Mouse (Mus musculus): ENCODE data around the gene Uxs1. TPM values are rescaled to one million over a fixed set of nuclear protein-coding genes. Genes with fewer than 3 reads are reported as not detected.

Uxs1 gene
- polyA plus RNA-seq, 1 experiment from 2014 or later = 21.6 TPM

GRCm38 (mm10) chr1:43857656-43858055, 30.1 kb upstream of the Uxs1 start:
- H3K9ac ChIP-seq (ENCODE audit: low read depth, low read length) = no peak overlapping the region
- TF ChIP-seq CTCF (IDR thresholded peaks at IDR 0.05; ENCODE audit: low read depth) = no peak
- no peaks in the 10 kb centered on the region for H3K4me1 ChIP-seq (replicated peaks; ENCODE audit: control insufficient read depth, insufficient read depth, low read length)
- ATAC-seq = no peak
- no peaks in the 10 kb centered on the region for H3K27me3 ChIP-seq (replicated peaks; ENCODE audit: control insufficient read depth, insufficient read depth, low read length)
- no peak overlapping the region for H3K4me3 ChIP-seq (ENCODE audit: low read depth, low read length)
- 63% methylated on average over 1 of the region's 1 CpGs for WGBS
- no peaks in the 10 kb centered on the region for H3K36me3 ChIP-seq (ENCODE audit: control insufficient read depth, insufficient read depth)
- no peak overlapping the region for H3K4me2 ChIP-seq (replicated peaks; ENCODE audit: low read depth)
- H3K27ac ChIP-seq (ENCODE audit: low read depth, low read length) = no peak overlapping the region
- H3K9me3 ChIP-seq (ENCODE audit: control insufficient read depth) = no peaks in the 10 kb centered on the region

DNA sequence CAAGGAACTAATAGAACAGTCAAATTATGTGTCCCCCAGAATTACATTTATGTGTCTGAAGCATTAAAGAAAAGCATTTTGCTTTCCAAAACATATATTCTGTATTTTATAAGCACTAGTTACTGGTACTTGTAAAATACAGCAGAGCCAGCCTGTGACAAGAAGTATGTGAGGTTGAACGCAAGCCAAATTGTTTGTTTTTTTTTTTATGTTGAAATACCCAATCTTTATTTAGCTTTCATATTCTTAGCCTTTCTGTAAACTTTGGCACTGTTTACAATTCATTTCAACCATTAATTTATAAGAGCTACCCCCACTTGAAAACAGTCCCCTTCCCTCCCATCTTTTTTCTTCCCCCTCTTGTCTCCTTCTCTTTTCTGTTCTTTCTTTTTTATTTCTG, 28.0 kb upstream of the Uxs1 start:
- Histone ChIP-seq H3K36me3 (ENCODE audit: control insufficient read depth, insufficient read depth) (no peaks in the 10 kb centered on the region), H3K9ac (ENCODE audit: low read depth, low read length) (no peak overlapping the region), H3K9me3 (ENCODE audit: control insufficient read depth) (no peaks in the 10 kb centered on the region), H3K4me3 (ENCODE audit: low read depth, low read length) (no peak overlapping the region), H3K27me3 (replicated peaks; ENCODE audit: control insufficient read depth, insufficient read depth, low read length) (no peaks in the 10 kb centered on the region), H3K27ac (ENCODE audit: low read depth, low read length) (no peak overlapping the region), H3K4me2 (replicated peaks; ENCODE audit: low read depth) (no peak overlapping the region), H3K4me1 (replicated peaks; ENCODE audit: control insufficient read depth, insufficient read depth, low read length) (no peaks in the 10 kb centered on the region)
- 61% methylated on average over 1 of the region's 1 CpGs for WGBS
- no peak for ATAC-seq
- TF ChIP-seq CTCF (IDR thresholded peaks at IDR 0.05; ENCODE audit: low read depth) = no peak

DNA sequence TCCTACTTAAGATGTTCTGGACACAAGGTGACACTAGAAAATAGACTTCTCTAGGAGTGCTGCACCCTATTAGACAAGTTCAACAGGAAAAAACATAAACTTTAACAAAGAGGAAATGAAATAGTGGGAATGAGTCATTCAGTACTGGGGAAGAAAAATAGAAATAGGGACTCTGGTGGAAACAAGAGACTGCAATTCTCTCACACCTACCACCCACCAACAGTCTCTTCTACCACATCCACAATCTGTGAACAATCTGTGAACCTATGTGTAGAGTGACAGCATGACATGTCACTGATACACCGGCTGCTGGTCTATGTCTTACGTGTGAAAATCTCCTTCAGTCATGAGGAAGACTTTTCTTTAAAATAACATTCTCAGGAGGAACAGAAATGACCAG, 15.8 kb upstream of the Uxs1 start:
- TF ChIP-seq CTCF (IDR thresholded peaks at IDR 0.05; ENCODE audit: low read depth) = no peak

DNA sequence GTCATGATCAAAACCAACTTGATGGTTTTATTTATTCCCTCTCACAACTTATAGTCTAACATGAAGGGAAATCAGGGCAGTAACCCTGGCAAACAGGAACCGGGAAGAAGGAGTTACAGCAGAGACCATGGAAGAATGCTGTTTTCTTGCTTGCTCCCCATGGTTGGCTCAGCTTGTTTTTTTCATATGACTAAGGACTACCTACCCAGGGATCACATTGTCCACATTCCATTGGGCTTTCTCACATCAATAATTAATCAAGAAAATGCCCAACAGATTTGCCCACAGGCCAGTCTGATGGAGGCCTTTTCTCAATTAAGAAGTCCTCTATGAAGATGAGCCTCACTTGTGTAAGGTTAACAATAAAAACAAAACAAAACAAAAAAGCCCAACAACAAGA, 9.6 kb upstream of the Uxs1 start:
- 91% methylated on average over 1 of the region's 1 CpGs for WGBS

More for the DNA sequence above, 15.8 kb upstream of the Uxs1 start:
- H3K4me1 ChIP-seq (replicated peaks; ENCODE audit: control insufficient read depth, insufficient read depth, low read length) = no peaks in the 10 kb centered on the region
- H3K9ac ChIP-seq (ENCODE audit: low read depth, low read length) = no peak overlapping the region
- no peaks in the 10 kb centered on the region for H3K36me3 ChIP-seq (ENCODE audit: control insufficient read depth, insufficient read depth)
- no peaks in the 10 kb centered on the region for H3K9me3 ChIP-seq (ENCODE audit: control insufficient read depth)
- ATAC-seq = no peak
- WGBS = 95% methylated on average over 2 of the region's 2 CpGs
- H3K4me2 ChIP-seq (replicated peaks; ENCODE audit: low read depth) = no peak overlapping the region
- no peak overlapping the region for H3K27ac ChIP-seq (ENCODE audit: low read depth, low read length)
- H3K4me3 ChIP-seq (ENCODE audit: low read depth, low read length) = no peak overlapping the region
- H3K27me3 ChIP-seq (replicated peaks; ENCODE audit: control insufficient read depth, insufficient read depth, low read length) = no peaks in the 10 kb centered on the region

GRCm38 (mm10) chr1:43830096-43830495, 2.5 kb upstream of the Uxs1 start:
- ATAC-seq = no peak
- Histone ChIP-seq H3K9me3 (ENCODE audit: control insufficient read depth) (no peaks in the 10 kb centered on the region), H3K27ac (ENCODE audit: low read depth, low read length) (no peak overlapping the region), H3K4me3 (ENCODE audit: low read depth, low read length) (no peak overlapping the region), H3K4me1 (replicated peaks; ENCODE audit: control insufficient read depth, insufficient read depth, low read length) (no peaks in the 10 kb centered on the region), H3K27me3 (replicated peaks; ENCODE audit: control insufficient read depth, insufficient read depth, low read length) (no peaks in the 10 kb centered on the region), H3K36me3 (ENCODE audit: control insufficient read depth, insufficient read depth) (no peaks in the 10 kb centered on the region), H3K4me2 (replicated peaks; ENCODE audit: low read depth) (no peak overlapping the region), H3K9ac (ENCODE audit: low read depth, low read length) (no peak overlapping the region)
- no peak for TF ChIP-seq CTCF (IDR thresholded peaks at IDR 0.05; ENCODE audit: low read depth)
- WGBS = 64% methylated on average over 1 of the region's 1 CpGs

More for the DNA sequence above, 9.6 kb upstream of the Uxs1 start:
- TF ChIP-seq CTCF (IDR thresholded peaks at IDR 0.05; ENCODE audit: low read depth) = no peak
- no peaks in the 10 kb centered on the region for H3K4me1 ChIP-seq (replicated peaks; ENCODE audit: control insufficient read depth, insufficient read depth, low read length)
- H3K27me3 ChIP-seq (replicated peaks; ENCODE audit: control insufficient read depth, insufficient read depth, low read length) = no peaks in the 10 kb centered on the region
- H3K36me3 ChIP-seq (ENCODE audit: control insufficient read depth, insufficient read depth) = no peaks in the 10 kb centered on the region
- no peak for ATAC-seq
- H3K27ac ChIP-seq (ENCODE audit: low read depth, low read length) = no peak overlapping the region
- no peak overlapping the region for H3K4me2 ChIP-seq (replicated peaks; ENCODE audit: low read depth)
- no peak overlapping the region for H3K4me3 ChIP-seq (ENCODE audit: low read depth, low read length)
- no peaks in the 10 kb centered on the region for H3K9me3 ChIP-seq (ENCODE audit: control insufficient read depth)
- H3K9ac ChIP-seq (ENCODE audit: low read depth, low read length) = no peak overlapping the region

DNA sequence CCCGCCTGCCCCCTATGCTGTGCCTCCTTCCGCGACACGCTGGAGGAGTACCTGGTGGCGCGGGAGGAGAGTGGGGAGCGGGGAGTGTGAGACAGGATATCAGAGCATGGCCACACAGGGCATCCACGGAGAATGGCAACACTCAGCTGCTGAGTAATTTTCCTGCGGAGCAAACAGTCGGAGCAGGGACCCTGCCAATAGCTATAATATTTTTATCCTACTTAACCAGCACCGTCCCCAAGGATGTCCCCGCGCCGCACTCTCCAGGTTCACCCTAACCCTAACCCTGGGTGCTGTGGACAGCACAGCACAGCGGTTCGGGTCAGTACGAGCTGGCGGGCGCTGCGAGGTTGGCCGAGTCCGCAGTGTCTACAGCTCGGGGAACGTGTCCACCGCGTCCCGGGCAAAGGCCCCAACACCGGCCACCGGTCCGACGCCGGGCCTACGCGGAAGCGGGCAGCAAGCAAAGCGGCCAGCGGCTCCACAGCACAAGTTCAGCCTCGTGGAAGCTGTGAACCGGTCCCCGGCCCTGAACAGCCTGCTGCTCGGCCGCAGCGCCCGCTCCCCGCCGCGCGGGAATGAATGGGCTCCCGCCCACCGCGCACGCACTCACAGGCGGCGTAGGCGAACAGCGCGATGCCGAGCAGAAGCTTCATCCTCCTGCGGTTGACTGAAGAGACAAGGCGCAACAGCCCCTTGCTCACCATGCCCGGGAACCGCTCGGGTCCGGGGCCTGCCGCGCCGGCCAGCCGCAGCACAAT, 418 bp downstream of the Uxs1 start:
- Histone ChIP-seq H3K27ac (ENCODE audit: low read depth, low read length) (peak overlapping the region; percentile 85), H3K4me1 (replicated peaks; ENCODE audit: control insufficient read depth, insufficient read depth, low read length) (no peaks in the 10 kb centered on the region), H3K27me3 (replicated peaks; ENCODE audit: control insufficient read depth, insufficient read depth, low read length) (no peaks in the 10 kb centered on the region), H3K4me2 (replicated peaks; ENCODE audit: low read depth) (peak overlapping the region; percentile 91), H3K36me3 (ENCODE audit: control insufficient read depth, insufficient read depth) (no peaks in the 10 kb centered on the region), H3K9me3 (ENCODE audit: control insufficient read depth) (no peaks in the 10 kb centered on the region), H3K9ac (ENCODE audit: low read depth, low read length) (peak overlapping the region; percentile 69), H3K4me3 (ENCODE audit: low read depth, low read length) (peak overlapping the region; percentile 86)
- under 1% methylated on average over 68 of the region's 68 CpGs for WGBS
- no peak for TF ChIP-seq CTCF (IDR thresholded peaks at IDR 0.05; ENCODE audit: low read depth)
- ATAC-seq = peak; percentile 60
